Mouse (Mus musculus): ENCODE data around the gene Ccdc88c. TPM values are rescaled to one million over a fixed set of nuclear protein-coding genes. Genes with fewer than 3 reads are reported as not detected.
A peak's percentile ranks its signal among the peaks of the same experiment; 100 is the strongest.

The Ccdc88c gene
- polyA plus RNA-seq, 1 experiment from 2014 or later, result 4.3 TPM

DNA sequence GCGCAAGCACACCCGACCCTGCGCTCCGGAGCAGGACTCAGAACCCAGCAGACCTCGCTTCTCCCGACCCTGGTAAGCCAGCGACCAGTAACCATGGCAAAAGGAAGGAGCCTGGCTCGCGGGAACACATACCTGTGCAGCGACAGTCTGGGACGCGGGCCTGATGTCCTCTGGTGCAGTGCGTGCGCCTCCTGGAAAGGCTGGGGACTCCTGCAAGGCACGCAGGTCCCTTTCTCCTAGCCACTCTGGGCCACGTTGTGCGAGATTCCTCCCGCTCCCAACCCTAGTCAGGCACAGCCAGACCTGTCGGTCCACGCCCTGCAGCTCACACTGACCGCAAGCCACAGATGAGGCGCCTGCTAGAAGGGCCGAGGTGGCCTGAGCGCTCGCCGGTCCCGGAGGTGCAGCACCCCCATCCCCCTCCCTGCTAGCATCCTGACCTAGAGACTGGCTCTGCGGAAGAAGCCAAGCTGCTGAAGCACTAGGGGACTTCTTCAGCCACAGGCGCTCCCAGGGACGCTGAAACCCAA is 129.7 kb downstream of the Ccdc88c start:
- Histone ChIP-seq H3K36me3 (ENCODE audit: control insufficient read depth, insufficient read depth) (no peaks in the 10 kb centered on the region), H3K9ac (ENCODE audit: low read length) (peak overlapping the region; percentile 54; the same call in 1 of the 2 replicates), H3K4me3 (ENCODE audit: low read length) (peak overlapping the region; percentile 50), H3K4me2 (ENCODE audit: low read depth, low read length) (peak overlapping the region; percentile 63), H3K4me1 (ENCODE audit: control insufficient read depth, insufficient read depth, low read length) (peaks cover 10% of the 10 kb centered on the region), H3K9me3 (replicated peaks; ENCODE audit: control insufficient read depth, low read length) (no peaks in the 10 kb centered on the region), H3K27ac (ENCODE audit: low read length) (no peak overlapping the region), H3K27me3 (ENCODE audit: control insufficient read depth, insufficient read depth, low read length) (peaks cover 33% of the 10 kb centered on the region)
- ATAC-seq (replicated peaks; ENCODE audit: extremely low read depth, insufficient read depth, low FRiP score), result 0 out of 2 replicates have a peak, but pooled peaks have one; percentile 35
- WGBS, result 3% methylated on average over 30 of the region's 30 CpGs

DNA sequence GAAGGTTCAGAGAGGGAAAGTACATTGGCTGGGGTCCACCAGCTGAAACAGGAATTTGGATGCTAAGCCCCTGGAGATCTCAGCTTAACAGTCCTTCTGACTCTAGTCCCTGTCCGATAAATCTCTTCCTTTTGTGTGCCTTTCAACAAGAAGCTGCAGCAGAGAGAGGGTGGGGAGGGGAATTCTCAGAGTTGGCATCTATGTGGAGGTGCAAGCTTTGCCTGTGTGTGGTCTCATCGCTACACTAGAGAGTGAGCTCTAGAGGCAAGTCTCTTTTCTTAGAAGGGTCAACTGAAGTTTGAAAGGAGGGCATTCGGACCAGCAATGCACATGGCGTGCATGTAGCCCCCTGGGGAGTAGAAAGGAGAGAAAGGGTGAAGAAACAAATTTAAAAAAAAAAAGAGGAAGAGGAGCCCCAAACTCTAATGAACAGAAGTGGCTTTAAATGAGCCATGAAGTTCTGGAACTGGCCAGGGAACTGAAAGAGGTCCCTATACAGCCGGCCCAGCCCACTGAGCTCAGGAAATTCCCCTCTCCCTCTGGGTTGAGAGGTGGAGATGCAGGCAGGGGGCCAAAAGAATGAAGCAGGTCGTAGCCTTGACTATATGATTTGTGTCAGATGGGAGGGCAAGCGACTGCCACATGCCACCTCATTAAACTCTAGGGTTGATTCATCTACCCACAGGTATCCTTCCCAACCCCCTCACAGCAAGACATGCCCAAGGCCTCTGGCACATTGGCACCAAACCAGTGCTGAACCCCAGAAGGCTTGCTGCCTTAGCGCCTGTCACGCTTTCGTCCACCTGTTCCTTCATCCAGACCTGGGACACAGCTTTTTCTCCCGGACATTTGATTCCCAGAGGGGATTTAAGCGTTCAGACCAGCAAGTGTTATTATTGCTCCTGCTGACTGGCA is 130.9 kb downstream of the Ccdc88c start:
- Histone ChIP-seq H3K4me2 (ENCODE audit: low read depth, low read length) (no peak overlapping the region; the same call in 1 of the 2 replicates), H3K27ac (ENCODE audit: low read length) (no peak overlapping the region), H3K36me3 (ENCODE audit: control insufficient read depth, insufficient read depth) (no peaks in the 10 kb centered on the region), H3K9ac (ENCODE audit: low read length) (no peak overlapping the region), H3K9me3 (replicated peaks; ENCODE audit: control insufficient read depth, low read length) (no peaks in the 10 kb centered on the region), H3K4me1 (ENCODE audit: control insufficient read depth, insufficient read depth, low read length) (peaks cover 10% of the 10 kb centered on the region), H3K27me3 (ENCODE audit: control insufficient read depth, insufficient read depth, low read length) (peaks cover 33% of the 10 kb centered on the region), H3K4me3 (ENCODE audit: low read length) (peak overlapping the region; percentile 50; the same call in 1 of the 2 replicates)
- 49% methylated on average over 12 of the region's 12 CpGs for WGBS
- ATAC-seq (replicated peaks; ENCODE audit: extremely low read depth, insufficient read depth, low FRiP score), result no peak

DNA sequence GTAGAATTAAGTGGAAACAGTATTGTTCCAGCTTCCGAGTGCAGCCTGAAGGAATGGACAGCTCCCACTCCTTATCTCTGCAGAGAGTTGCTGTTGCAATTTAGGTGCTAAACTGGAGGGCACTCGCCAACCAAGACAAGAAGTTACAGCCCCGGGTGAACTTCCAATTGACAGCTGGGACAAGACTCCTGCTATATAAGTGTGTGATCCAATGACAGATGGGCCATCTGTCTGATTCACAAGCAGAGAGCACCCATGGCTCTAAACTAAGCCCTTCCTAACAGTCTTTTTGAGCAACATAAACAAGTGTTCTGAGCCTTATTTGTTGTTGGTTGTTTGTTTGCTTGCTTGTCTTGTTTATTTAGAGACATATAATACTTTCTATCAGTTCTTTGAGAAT is 132.2 kb downstream of the Ccdc88c start:
- no peak overlapping the region for H3K9ac ChIP-seq (ENCODE audit: low read length)
- peaks cover 29% of the 10 kb centered on the region for H3K27me3 ChIP-seq (ENCODE audit: control insufficient read depth, insufficient read depth, low read length)
- no peak for ATAC-seq (replicated peaks; ENCODE audit: extremely low read depth, insufficient read depth, low FRiP score)
- H3K27ac ChIP-seq (ENCODE audit: low read length), result no peak overlapping the region
- WGBS, result 20% methylated on average over 3 of the region's 3 CpGs
- H3K4me1 ChIP-seq (ENCODE audit: control insufficient read depth, insufficient read depth, low read length), result peaks cover 10% of the 10 kb centered on the region
- no peak overlapping the region for H3K4me3 ChIP-seq (ENCODE audit: low read length)
- H3K4me2 ChIP-seq (ENCODE audit: low read depth, low read length), result no peak overlapping the region
- no peaks in the 10 kb centered on the region for H3K36me3 ChIP-seq (ENCODE audit: control insufficient read depth, insufficient read depth)
- no peaks in the 10 kb centered on the region for H3K9me3 ChIP-seq (replicated peaks; ENCODE audit: control insufficient read depth, low read length)

DNA sequence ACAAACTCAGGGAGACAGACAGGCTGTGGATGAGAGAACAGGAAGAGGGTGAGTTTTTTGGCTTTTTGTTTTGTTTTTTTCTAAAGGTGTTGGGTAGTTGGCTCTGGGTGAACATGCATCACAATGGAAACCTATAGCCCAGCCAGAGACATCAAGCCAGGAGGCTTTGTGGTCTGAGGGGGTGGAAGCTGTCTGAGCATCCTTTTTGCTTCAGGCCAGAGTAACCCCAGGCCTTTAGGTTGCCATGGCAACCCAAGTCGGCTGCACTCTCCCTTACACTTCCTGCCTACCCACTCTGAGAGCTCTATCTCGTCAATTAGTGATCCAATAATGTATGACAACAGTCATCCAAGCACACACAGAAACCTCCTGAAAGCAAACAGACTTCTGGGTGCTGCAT is 133.4 kb downstream of the Ccdc88c start:
- ATAC-seq (replicated peaks; ENCODE audit: extremely low read depth, insufficient read depth, low FRiP score), result no peak
- peaks cover 25% of the 10 kb centered on the region for H3K27me3 ChIP-seq (ENCODE audit: control insufficient read depth, insufficient read depth, low read length)

DNA sequence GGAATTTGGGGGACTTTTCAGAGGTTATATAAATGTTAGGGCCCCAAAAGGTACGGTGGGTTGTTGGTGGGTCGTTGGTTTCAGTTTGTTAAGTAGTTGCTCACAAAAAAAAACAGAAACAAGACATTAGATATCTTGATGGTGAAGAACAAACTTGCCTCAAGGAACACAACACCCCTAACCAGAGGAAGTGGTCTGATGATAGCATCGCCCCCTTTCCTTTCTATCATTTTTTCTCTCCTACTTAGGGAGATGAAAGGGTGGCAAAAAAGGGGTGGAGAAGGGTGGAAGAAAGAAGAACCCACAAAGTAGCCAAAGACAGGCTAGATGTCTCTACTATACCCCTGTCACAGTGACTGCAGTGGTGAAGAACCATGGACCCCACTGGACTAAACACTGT is 138.3 kb downstream of the Ccdc88c start:
- 82% methylated on average over 3 of the region's 3 CpGs for WGBS
- Histone ChIP-seq H3K4me1 (ENCODE audit: control insufficient read depth, insufficient read depth, low read length) (0 out of 2 replicates have a peak, but pooled peaks cover 2% of the 10 kb centered on the region), H3K4me3 (ENCODE audit: low read length) (no peak overlapping the region), H3K9ac (ENCODE audit: low read length) (no peak overlapping the region), H3K4me2 (ENCODE audit: low read depth, low read length) (no peak overlapping the region), H3K9me3 (replicated peaks; ENCODE audit: control insufficient read depth, low read length) (no peaks in the 10 kb centered on the region; the same call in 1 of the 2 replicates), H3K36me3 (ENCODE audit: control insufficient read depth, insufficient read depth) (no peaks in the 10 kb centered on the region), H3K27me3 (ENCODE audit: control insufficient read depth, insufficient read depth, low read length) (no peaks in the 10 kb centered on the region), H3K27ac (ENCODE audit: low read length) (no peak overlapping the region)
- no peak for ATAC-seq (replicated peaks; ENCODE audit: extremely low read depth, insufficient read depth, low FRiP score)

More for the DNA sequence above, 133.4 kb downstream of the Ccdc88c start:
- H3K36me3 ChIP-seq (ENCODE audit: control insufficient read depth, insufficient read depth), result no peaks in the 10 kb centered on the region
- no peaks in the 10 kb centered on the region for H3K9me3 ChIP-seq (replicated peaks; ENCODE audit: control insufficient read depth, low read length)
- WGBS, result 13% methylated on average over 2 of the region's 2 CpGs
- H3K4me1 ChIP-seq (ENCODE audit: control insufficient read depth, insufficient read depth, low read length), result peaks cover 10% of the 10 kb centered on the region
- no peak overlapping the region for H3K4me3 ChIP-seq (ENCODE audit: low read length)
- no peak overlapping the region for H3K27ac ChIP-seq (ENCODE audit: low read length)
- H3K4me2 ChIP-seq (ENCODE audit: low read depth, low read length), result no peak overlapping the region
- H3K9ac ChIP-seq (ENCODE audit: low read length), result no peak overlapping the region

DNA sequence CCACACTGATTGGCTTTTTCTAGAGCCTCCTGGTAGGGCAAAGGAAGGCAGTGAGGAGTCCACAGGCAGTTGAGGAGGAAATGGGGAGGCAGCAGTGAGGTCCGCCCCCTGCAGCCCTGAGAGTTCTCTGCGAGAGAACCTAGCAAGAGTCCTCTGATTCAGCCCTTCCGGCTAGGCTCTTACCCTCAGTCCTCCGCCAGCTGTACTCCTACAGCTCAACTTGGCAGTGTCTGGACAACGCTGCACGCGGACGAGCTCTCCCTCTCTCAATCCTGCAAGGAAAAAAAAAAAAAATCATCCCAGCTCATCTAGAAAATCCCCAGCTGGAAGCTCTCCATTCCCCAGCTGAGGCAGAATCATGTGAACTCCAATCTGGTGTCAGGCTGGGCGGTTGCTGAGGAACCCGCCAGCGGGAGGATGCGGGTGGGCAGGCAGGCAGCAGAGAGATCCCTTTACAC is 141.0 kb downstream of the Ccdc88c start:
- H3K4me1 ChIP-seq (ENCODE audit: control insufficient read depth, insufficient read depth, low read length), result 0 out of 2 replicates have a peak, but pooled peaks cover 2% of the 10 kb centered on the region
- no peaks in the 10 kb centered on the region for H3K27me3 ChIP-seq (ENCODE audit: control insufficient read depth, insufficient read depth, low read length)
- no peaks in the 10 kb centered on the region; the same call in 1 of the 2 replicates for H3K9me3 ChIP-seq (replicated peaks; ENCODE audit: control insufficient read depth, low read length)
- 26% methylated on average over 12 of the region's 12 CpGs for WGBS
- 0 out of 2 replicates have a peak overlapping the region, but pooled peaks have one; percentile 2 for H3K4me2 ChIP-seq (ENCODE audit: low read depth, low read length)
- H3K36me3 ChIP-seq (ENCODE audit: control insufficient read depth, insufficient read depth), result no peaks in the 10 kb centered on the region
- H3K27ac ChIP-seq (ENCODE audit: low read length), result no peak overlapping the region
- H3K9ac ChIP-seq (ENCODE audit: low read length), result no peak overlapping the region
- peak; percentile 60 for ATAC-seq (replicated peaks; ENCODE audit: extremely low read depth, insufficient read depth, low FRiP score)
- H3K4me3 ChIP-seq (ENCODE audit: low read length), result no peak overlapping the region

DNA sequence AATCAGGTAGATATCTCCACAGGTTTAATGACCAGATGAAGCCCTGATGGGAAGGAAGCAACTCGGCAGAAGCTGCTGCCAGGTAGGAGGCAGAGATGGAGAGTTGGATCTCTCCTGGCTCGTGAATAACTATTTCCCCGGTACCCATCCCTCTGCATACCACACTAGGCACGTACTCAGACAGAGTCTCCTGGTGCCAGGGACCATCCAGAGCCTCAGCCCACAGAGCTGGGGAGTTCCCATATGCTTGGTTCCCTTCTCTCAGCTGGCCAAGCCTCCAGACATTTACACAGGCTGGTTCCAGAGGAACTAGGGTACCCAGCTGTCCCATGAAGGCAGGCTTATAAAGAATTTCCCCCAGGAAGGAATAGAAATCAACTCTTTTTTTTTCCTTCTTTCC is 142.0 kb downstream of the Ccdc88c start:
- WGBS, result 85% methylated on average over 4 of the region's 4 CpGs
- H3K4me2 ChIP-seq (ENCODE audit: low read depth, low read length), result no peak overlapping the region
- H3K9ac ChIP-seq (ENCODE audit: low read length), result no peak overlapping the region
- H3K27me3 ChIP-seq (ENCODE audit: control insufficient read depth, insufficient read depth, low read length), result no peaks in the 10 kb centered on the region
- H3K36me3 ChIP-seq (ENCODE audit: control insufficient read depth, insufficient read depth), result no peaks in the 10 kb centered on the region
- 0 out of 2 replicates have a peak, but pooled peaks cover 2% of the 10 kb centered on the region for H3K4me1 ChIP-seq (ENCODE audit: control insufficient read depth, insufficient read depth, low read length)
- no peaks in the 10 kb centered on the region; the same call in 1 of the 2 replicates for H3K9me3 ChIP-seq (replicated peaks; ENCODE audit: control insufficient read depth, low read length)
- no peak overlapping the region for H3K4me3 ChIP-seq (ENCODE audit: low read length)
- no peak overlapping the region for H3K27ac ChIP-seq (ENCODE audit: low read length)
- no peak for ATAC-seq (replicated peaks; ENCODE audit: extremely low read depth, insufficient read depth, low FRiP score)

DNA sequence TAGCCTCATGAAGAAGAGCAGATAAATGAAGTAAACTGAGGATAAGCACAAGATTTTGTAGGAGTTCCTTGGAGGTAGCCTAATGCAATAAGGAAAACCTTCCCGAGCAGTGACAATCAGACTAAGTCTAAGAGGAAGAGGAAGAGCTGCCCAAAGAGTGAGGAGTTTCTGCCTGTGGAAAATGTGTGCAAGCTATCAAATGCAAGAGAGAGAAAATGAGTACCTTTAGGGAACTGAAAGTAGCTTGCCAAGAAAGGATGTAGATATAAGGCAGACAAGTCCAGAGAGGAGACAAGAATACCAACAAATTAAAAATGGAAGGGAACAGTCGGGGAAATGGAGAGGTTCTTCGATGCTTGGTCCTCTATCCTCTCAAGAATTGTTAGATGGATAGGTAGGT is 143.3 kb downstream of the Ccdc88c start:
- WGBS, result 80% methylated on average over 3 of the region's 3 CpGs
- Histone ChIP-seq H3K4me3 (ENCODE audit: low read length) (no peak overlapping the region), H3K27me3 (ENCODE audit: control insufficient read depth, insufficient read depth, low read length) (no peaks in the 10 kb centered on the region), H3K9ac (ENCODE audit: low read length) (no peak overlapping the region), H3K27ac (ENCODE audit: low read length) (no peak overlapping the region), H3K9me3 (replicated peaks; ENCODE audit: control insufficient read depth, low read length) (no peaks in the 10 kb centered on the region; the same call in 1 of the 2 replicates), H3K4me2 (ENCODE audit: low read depth, low read length) (no peak overlapping the region), H3K4me1 (ENCODE audit: control insufficient read depth, insufficient read depth, low read length) (0 out of 2 replicates have a peak, but pooled peaks cover 2% of the 10 kb centered on the region), H3K36me3 (ENCODE audit: control insufficient read depth, insufficient read depth) (no peaks in the 10 kb centered on the region)
- no peak for ATAC-seq (replicated peaks; ENCODE audit: extremely low read depth, insufficient read depth, low FRiP score)

DNA sequence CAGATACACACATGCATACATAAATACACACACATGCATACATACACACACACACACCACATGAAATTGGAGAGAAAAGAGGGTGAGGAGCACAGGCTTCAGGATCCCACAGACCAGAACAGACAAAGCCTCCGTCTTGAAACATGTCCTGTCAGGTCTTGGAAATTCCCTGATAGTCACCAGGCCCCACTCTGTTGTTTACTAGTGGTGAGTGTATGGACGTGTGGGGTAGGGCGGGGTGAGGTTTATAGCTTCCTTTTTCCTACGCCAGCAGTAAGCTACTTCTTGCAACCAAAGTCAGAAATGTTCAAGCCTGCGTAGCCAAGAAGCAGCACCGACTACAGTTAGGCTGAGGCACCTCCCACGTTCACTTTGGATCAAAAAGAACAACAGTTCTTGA is 145.7 kb downstream of the Ccdc88c start:
- Histone ChIP-seq H3K4me3 (ENCODE audit: low read length) (no peak overlapping the region), H3K9ac (ENCODE audit: low read length) (no peak overlapping the region), H3K27ac (ENCODE audit: low read length) (no peak overlapping the region; the same call in 1 of the 2 replicates), H3K4me1 (ENCODE audit: control insufficient read depth, insufficient read depth, low read length) (0 out of 2 replicates have a peak, but pooled peaks cover 2% of the 10 kb centered on the region), H3K27me3 (ENCODE audit: control insufficient read depth, insufficient read depth, low read length) (no peaks in the 10 kb centered on the region), H3K4me2 (ENCODE audit: low read depth, low read length) (no peak overlapping the region), H3K9me3 (replicated peaks; ENCODE audit: control insufficient read depth, low read length) (no peaks in the 10 kb centered on the region), H3K36me3 (ENCODE audit: control insufficient read depth, insufficient read depth) (no peaks in the 10 kb centered on the region)
- no peak for ATAC-seq (replicated peaks; ENCODE audit: extremely low read depth, insufficient read depth, low FRiP score)
- WGBS, result 60% methylated on average over 7 of the region's 7 CpGs

Data from heart, embryonic 16.5 days (tissue).